Mouse (Mus musculus): ENCODE measurements at regions not wholly inside any gene's neighbourhood (a gene's known extent, or its start where the extent isn't known, plus 50 kb on each side); places are given as distances from the start of the nearest gene placed in this dataset.

- DNase-seq (ENCODE audit: low spot score in 2 of 2): peak; percentile 87 to 94
Observed at GRCm38 (mm10) chr7:125393654-125394346, 50.7 kb upstream of the Kdm8 start.
